Mouse (Mus musculus): Measurements from ENCODE around the gene 1700014D04Rik.
"Not testable (repeated sequence)": the region's sequence is repeated elsewhere in the genome, so short reads cannot be mapped to it uniquely, and the experiment has no call there.

The 1700014D04Rik gene

GRCm38 (mm10) chr13:59746711-59747110 lies at the start of gene 1700014D04Rik:
Gene 1700014D04Rik (minus strand): TSS chr13:59746752.
- DNase-seq (ENCODE audit: extremely low read depth, low read depth), result no peak

- peak; percentile 66 for DNase-seq (ENCODE audit: extremely low read depth, low read depth)
These were observed 49.4 kb upstream of the 1700014D04Rik start for GRCm38 (mm10) chr13:59795807-59796465.

- DNase-seq (ENCODE audit: extremely low read depth, low read depth), result no peak
These were observed 48.2 kb upstream of the 1700014D04Rik start for GRCm38 (mm10) chr13:59794786-59795185.

- no peak for DNase-seq (ENCODE audit: extremely low read depth, low read depth)
These were observed 35.6 kb upstream of the 1700014D04Rik start, which contains the start of gene Gm49354 for GRCm38 (mm10) chr13:59782145-59782544. Gene Gm49354 (minus strand): TSS chr13:59782245.

GRCm38 (mm10) chr13:59779744-59780264 lies 33.3 kb upstream of the 1700014D04Rik start:
- not testable (repeated sequence) for DNase-seq (ENCODE audit: extremely low read depth, low read depth)

- no peak for DNase-seq (ENCODE audit: extremely low read depth, low read depth)
These were observed 32.7 kb upstream of the 1700014D04Rik start for GRCm38 (mm10) chr13:59779213-59779612.

GRCm38 (mm10) chr13:59775168-59775567 lies 28.6 kb upstream of the 1700014D04Rik start:
- no peak for DNase-seq (ENCODE audit: extremely low read depth, low read depth)

- peak; percentile 91 for DNase-seq (ENCODE audit: extremely low read depth, low read depth)
These were observed 24.7 kb upstream of the 1700014D04Rik start for GRCm38 (mm10) chr13:59771257-59771656.

GRCm38 (mm10) chr13:59770847-59771246 lies 24.3 kb upstream of the 1700014D04Rik start:
- DNase-seq (ENCODE audit: extremely low read depth, low read depth), result no peak

- DNase-seq (ENCODE audit: extremely low read depth, low read depth), result peak; percentile 95
These were observed 23.6 kb upstream of the 1700014D04Rik start for GRCm38 (mm10) chr13:59770164-59770562.

- DNase-seq (ENCODE audit: extremely low read depth, low read depth), result peak; percentile 98
These were observed 23.0 kb upstream of the 1700014D04Rik start, which contains the start of gene Isca1 for GRCm38 (mm10) chr13:59769296-59770163. Gene Isca1 (minus strand): TSS chr13:59769810.

- DNase-seq (ENCODE audit: extremely low read depth, low read depth), result peak; percentile 21
These were observed 22.0 kb upstream of the 1700014D04Rik start for GRCm38 (mm10) chr13:59768531-59768930.

- DNase-seq (ENCODE audit: extremely low read depth, low read depth), result no peak
These were observed 20.4 kb upstream of the 1700014D04Rik start for GRCm38 (mm10) chr13:59766786-59767515.

GRCm38 (mm10) chr13:59762791-59763190 lies 16.2 kb upstream of the 1700014D04Rik start:
- DNase-seq (ENCODE audit: extremely low read depth, low read depth), result no peak

GRCm38 (mm10) chr13:59756906-59757305 lies 10.4 kb upstream of the 1700014D04Rik start:
- no peak for DNase-seq (ENCODE audit: extremely low read depth, low read depth)

GRCm38 (mm10) chr13:59750310-59750709 lies 3.8 kb upstream of the 1700014D04Rik start:
- no peak for DNase-seq (ENCODE audit: extremely low read depth, low read depth)

GRCm38 (mm10) chr13:59746164-59746563 lies 388 bp downstream of the 1700014D04Rik start:
- DNase-seq (ENCODE audit: extremely low read depth, low read depth), result no peak

GRCm38 (mm10) chr13:59745462-59745861 lies 1.1 kb downstream of the 1700014D04Rik start:
- no peak for DNase-seq (ENCODE audit: extremely low read depth, low read depth)

GRCm38 (mm10) chr13:59741697-59742096 lies 4.9 kb downstream of the 1700014D04Rik start:
- DNase-seq (ENCODE audit: extremely low read depth, low read depth), result peak; percentile 59

- DNase-seq (ENCODE audit: extremely low read depth, low read depth), result no peak
These were observed 5.5 kb downstream of the 1700014D04Rik start for GRCm38 (mm10) chr13:59741096-59741495.

GRCm38 (mm10) chr13:59739397-59739796 lies 7.2 kb downstream of the 1700014D04Rik start:
- no peak for DNase-seq (ENCODE audit: extremely low read depth, low read depth)

Measured in MEL-GATA-1-ER (cell line).